Mouse (Mus musculus) embryonic fibroblast, embryonic 13.5 days (primary cell): ENCODE measurements around the gene Galns.

Experiments
- CTCF ChIP-seq: IDR thresholded peaks from 2 replicates; pipeline ENCODE4 v1.5.1; 2011; ENCODE audit warnings: mild to moderate bottlenecking, control low read depth, low read length, moderate library complexity, borderline replicate concordance; ENCODE audit not compliant: insufficient read depth
- POLR2A ChIP-seq: IDR thresholded peaks from 2 replicates; pipeline ENCODE4 v1.6.1; 2011; ENCODE audit warnings: low read depth, mild to moderate bottlenecking, control low read depth, low read length, moderate library complexity

- no peak for TF ChIP-seq POLR2A
- TF ChIP-seq CTCF: no peak
Observed at GRCm38 (mm10) chr8:122618660-122619378, 7.6 kb upstream of the Galns start.
